Mouse (Mus musculus) CH12.LX (cell line): Measurements from ENCODE around the gene Hgd.

Experiments
- CTCF ChIP-seq, 2 experiments: IDR thresholded peaks in 1 of 2; conservative IDR thresholded peaks in 1 of 2; 2 replicates each; pipeline ENCODE4 v1.5.1; 2011 to 2012; ENCODE audit warnings: low read depth in 2 of 2, low read length in 2 of 2, improper control_type of control experiment in 1 of 2, inconsistent platforms in 1 of 2, mild to moderate bottlenecking in 1 of 2, moderate library complexity in 1 of 2
- ELF1 ChIP-seq: IDR thresholded peaks from 2 replicates; pipeline ENCODE4 v1.6.1; 2014; ENCODE audit warnings: low read depth, mild to moderate bottlenecking, inconsistent platforms, low read length, improper control_type of control experiment
- MAFK ChIP-seq: IDR thresholded peaks from 2 replicates; pipeline ENCODE4 v1.6.1; 2011; ENCODE audit warnings: low read length, improper control_type of control experiment; ENCODE audit not compliant: insufficient replicate concordance
- POLR2A ChIP-seq: IDR thresholded peaks from 2 replicates; pipeline ENCODE4 v1.6.1; 2011; ENCODE audit warnings: low read depth, mild to moderate bottlenecking, improper control_type of control experiment, low read length
- POLR2AphosphoS2 ChIP-seq: IDR thresholded peaks from 2 replicates; pipeline ENCODE4 v1.6.1; 2011; ENCODE audit warnings: low read depth, low read length, improper control_type of control experiment
- SIN3A ChIP-seq: IDR thresholded peaks from 2 replicates; pipeline ENCODE4 v1.6.1; 2012; ENCODE audit warnings: low read length, improper control_type of control experiment, inconsistent platforms
- ZMIZ1 ChIP-seq: IDR thresholded peaks from 2 replicates; pipeline ENCODE4 v1.6.1; 2012; ENCODE audit warnings: low read depth, mild to moderate bottlenecking, inconsistent platforms, low read length, improper control_type of control experiment

DNA sequence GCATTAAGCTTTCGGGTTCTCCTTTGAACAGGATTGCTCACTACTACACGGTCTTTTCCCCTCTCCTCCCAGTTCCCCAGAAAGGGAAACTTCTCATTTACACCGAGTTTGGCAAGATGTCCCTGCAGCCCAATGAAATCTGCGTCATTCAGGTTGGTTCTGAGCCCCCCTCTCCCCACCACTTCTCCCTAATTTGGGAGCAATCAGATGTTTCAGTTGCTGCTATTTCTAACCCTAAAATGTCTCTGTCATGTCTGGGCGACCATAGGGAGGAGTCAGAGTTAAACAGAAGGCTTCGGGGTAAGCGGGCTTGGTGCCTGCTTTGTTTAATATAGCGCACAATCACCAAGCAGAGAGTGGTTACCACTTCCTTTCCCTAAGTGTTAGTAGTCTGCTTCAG lies 36.2 kb downstream of the Hgd start:
- TF ChIP-seq MAFK (no peak), POLR2AphosphoS2 (no peak), CTCF (conservative IDR thresholded peaks at IDR 0.05 in 1 of 2, IDR thresholded peaks at IDR 0.05 in 1 of 2; ENCODE audit: low read depth in 2 of 2, low read length in 2 of 2) (no peak), ELF1 (no peak), POLR2A (no peak), ZMIZ1 (no peak), SIN3A (no peak)
